Mouse (Mus musculus): ENCODE data around the gene Mthfd1l. TPM values are rescaled to one million over a fixed set of nuclear protein-coding genes. Genes with fewer than 3 reads are reported as not detected.

Mthfd1l gene
- total and polyA plus RNA-seq, 3 experiments = 84.0 to 94.8 (median 90.3) TPM

DNA sequence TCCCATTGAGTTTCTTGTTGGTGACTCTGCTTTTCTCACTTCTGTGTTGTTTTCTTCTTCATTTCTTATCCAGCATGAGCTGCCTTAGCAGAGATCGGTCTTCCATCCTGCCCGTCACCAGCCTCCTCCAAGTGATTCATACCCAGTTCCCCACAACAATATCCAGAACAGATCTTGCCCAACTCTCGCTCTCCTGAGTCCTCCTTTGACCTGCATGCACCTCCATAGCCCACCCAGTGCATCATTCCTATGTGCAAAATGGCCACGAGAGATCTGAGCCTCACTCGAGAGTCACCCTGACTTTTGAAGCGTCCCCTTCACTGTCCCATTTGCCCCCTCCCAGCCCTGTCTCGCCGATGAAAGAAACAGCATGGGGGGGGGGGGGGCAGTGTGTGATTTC lies 120.1 kb downstream of the Mthfd1l start:
- dilution Hi-C loops (cut with MboI; ENCODE audit: extremely low pct_ligation_motif_present, extremely low pct_unique_long_range_greater_than_20kb, low sequenced_read_pairs) (no loop called here), in situ Hi-C loops (cut with MboI; ENCODE audit: low pct_ligation_motif_present, low pct_unique_long_range_greater_than_20kb, low sequenced_read_pairs) (loop anchor here (25.0 kb wide), 1 partner anchor 244 kb away; no protein-coding TSS in a partner anchor)
- H3K4me2 ChIP-seq (ENCODE audit: insufficient read depth, low read depth, poor library complexity, severe bottlenecking) = no peak overlapping the region
- TF ChIP-seq MXI1 (IDR thresholded peaks at IDR 0.05; ENCODE audit: low read depth, low read length) (no peak), ETS1 (conservative IDR thresholded peaks at IDR 0.05; ENCODE audit: low read depth, low read length) (no peak), POLR2A (IDR thresholded peaks at IDR 0.05; ENCODE audit: low read depth, low read length) (no peak), ZC3H11A (IDR thresholded peaks at IDR 0.05; ENCODE audit: low read depth, low read length) (no peak), USF2 (conservative IDR thresholded peaks at IDR 0.05; ENCODE audit: low read depth, low read length) (no peak), IRF4 (IDR thresholded peaks at IDR 0.05; ENCODE audit: low read depth, low read length) (no peak), ZNF384 (IDR thresholded peaks at IDR 0.05; ENCODE audit: low read depth, low read length) (no peak), ZKSCAN1 (IDR thresholded peaks at IDR 0.05; ENCODE audit: borderline replicate concordance, low read depth, low read length) (no peak)
- no peak overlapping the region for H3K27ac ChIP-seq (ENCODE audit: insufficient read depth, low read depth)
- peaks cover 57 to 93% of the 10 kb centered on the region in 2 experiments for H3K36me3 ChIP-seq (replicated peaks in 1 of 2; ENCODE audit: control insufficient read depth in 1 of 2, insufficient read depth in 1 of 2, low read length in 1 of 2)
- H3K27me3 ChIP-seq (replicated peaks) = no peaks in the 10 kb centered on the region
- no peaks in the 10 kb centered on the region for H3K79me2 ChIP-seq (replicated peaks; ENCODE audit: control insufficient read depth, extremely low read depth, insufficient read depth, poor library complexity, severe bottlenecking)
- H3K4me3 ChIP-seq (replicated peaks in 1 of 3; ENCODE audit: low read depth in 2 of 3, low read length in 2 of 3, poor library complexity in 1 of 3) = no peak overlapping the region
- DNase-seq (ENCODE audit: extremely low read depth) = no peak
- no peaks in the 10 kb centered on the region for H3K9me3 ChIP-seq (replicated peaks; ENCODE audit: low read length)
- peaks cover 0 to 10% of the 10 kb centered on the region in 2 experiments; a peak in 1 of 4 replicates for H3K4me1 ChIP-seq (ENCODE audit: control insufficient read depth in 1 of 2, insufficient read depth in 2 of 2)
- H3K9ac ChIP-seq (ENCODE audit: insufficient read depth, low read depth) = no peak overlapping the region

DNA sequence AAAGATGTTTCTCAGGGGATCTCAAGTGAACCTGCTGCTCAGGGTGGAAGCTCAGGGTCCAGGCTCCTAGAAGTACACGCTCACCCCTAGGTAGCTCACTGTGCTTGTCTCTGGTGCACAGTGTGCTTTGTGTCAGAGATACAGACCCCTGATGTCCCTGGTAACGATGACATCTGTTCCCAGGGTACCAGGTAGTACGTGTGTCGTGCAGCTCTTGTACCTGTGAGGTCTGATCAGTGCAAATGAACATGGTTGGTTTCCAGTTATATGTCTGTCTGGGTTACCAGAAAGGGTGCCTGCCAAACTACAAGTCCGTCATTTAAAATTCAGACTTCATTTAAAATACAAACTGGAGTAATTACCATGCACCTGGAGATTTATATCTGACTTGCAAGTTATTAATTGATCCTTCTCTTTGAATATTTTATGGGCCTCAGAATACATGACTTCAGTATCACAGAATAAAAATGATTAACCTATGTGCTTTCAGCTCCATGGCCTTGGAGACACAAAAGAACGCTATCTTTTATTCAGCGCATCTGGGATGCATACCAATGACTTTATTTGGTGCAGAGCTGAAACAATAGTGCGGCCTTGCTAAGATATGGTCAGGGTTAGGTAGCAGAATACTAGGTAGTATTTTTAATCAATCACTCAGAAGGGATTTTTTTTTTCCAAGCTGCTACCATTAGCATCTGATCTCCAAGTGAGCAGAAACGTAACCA lies 121.3 kb downstream of the Mthfd1l start:
- H3K4me2 ChIP-seq (ENCODE audit: insufficient read depth, low read depth, poor library complexity, severe bottlenecking) = no peak overlapping the region
- DNase-seq (ENCODE audit: extremely low read depth) = no peak
- no peak overlapping the region for H3K4me3 ChIP-seq (replicated peaks in 1 of 3; ENCODE audit: low read depth in 2 of 3, low read length in 2 of 3, poor library complexity in 1 of 3)
- in situ Hi-C loops (cut with MboI; ENCODE audit: low pct_ligation_motif_present, low pct_unique_long_range_greater_than_20kb, low sequenced_read_pairs) (loop anchor here (25.0 kb wide), 1 partner anchor 243 kb away; no protein-coding TSS in a partner anchor), dilution Hi-C loops (cut with MboI; ENCODE audit: extremely low pct_ligation_motif_present, extremely low pct_unique_long_range_greater_than_20kb, low sequenced_read_pairs) (no loop called here)
- TF ChIP-seq CTCF (conservative IDR thresholded peaks at IDR 0.05 in 1 of 2, IDR thresholded peaks at IDR 0.05 in 1 of 2; ENCODE audit: low read depth in 2 of 2, low read length in 2 of 2) = no peak
- no peak for TF ChIP-seq POLR2A (IDR thresholded peaks at IDR 0.05; ENCODE audit: low read depth, low read length)
- no peak for TF ChIP-seq JUN (IDR thresholded peaks at IDR 0.05; ENCODE audit: insufficient read depth, low read depth, low read length)
- TF ChIP-seq JUND (conservative IDR thresholded peaks at IDR 0.05; ENCODE audit: low read depth, low read length) = no peak
- TF ChIP-seq CHD2 (IDR thresholded peaks at IDR 0.05; ENCODE audit: low read length) = no peak
- no peak for TF ChIP-seq HCFC1 (IDR thresholded peaks at IDR 0.05; ENCODE audit: low read depth, low read length)
- TF ChIP-seq POLR2AphosphoS2 (IDR thresholded peaks at IDR 0.05; ENCODE audit: low read depth, low read length) = no peak
- no peak for TF ChIP-seq ZMIZ1 (IDR thresholded peaks at IDR 0.05; ENCODE audit: low read depth, low read length)
- TF ChIP-seq TCF12 (IDR thresholded peaks at IDR 0.05; ENCODE audit: low read depth, low read length) = no peak
- H3K4me1 ChIP-seq (ENCODE audit: control insufficient read depth in 1 of 2, insufficient read depth in 2 of 2) = peaks cover 0 to 23% of the 10 kb centered on the region in 2 experiments; a peak in 2 of 4 replicates
- H3K36me3 ChIP-seq (replicated peaks in 1 of 2; ENCODE audit: control insufficient read depth in 1 of 2, insufficient read depth in 1 of 2, low read length in 1 of 2) = peaks cover 49 to 90% of the 10 kb centered on the region in 2 experiments
- no peak overlapping the region for H3K9ac ChIP-seq (ENCODE audit: insufficient read depth, low read depth)
- H3K9me3 ChIP-seq (replicated peaks; ENCODE audit: low read length) = no peaks in the 10 kb centered on the region
- H3K27ac ChIP-seq (ENCODE audit: insufficient read depth, low read depth) = no peak overlapping the region
- no peaks in the 10 kb centered on the region for H3K79me2 ChIP-seq (replicated peaks; ENCODE audit: control insufficient read depth, extremely low read depth, insufficient read depth, poor library complexity, severe bottlenecking)
- H3K27me3 ChIP-seq (replicated peaks) = no peaks in the 10 kb centered on the region
